Mouse (Mus musculus) midbrain, embryonic 15.5 days (tissue): ENCODE results near the gene Tex261. TPM values are rescaled to one million over a fixed set of nuclear protein-coding genes. Genes with fewer than 3 reads are reported as not detected.
A peak's percentile ranks its signal among the peaks of the same experiment; 100 is the strongest.

Source experiments
- ATAC-seq: fragments of 200-750 bp; cut with Nextera tagmentation; replicated peaks from 2 replicates; pipeline ENCODE4 v1.8.0; 2017; ENCODE audit warnings: moderate TSS enrichment
- H3K27ac ChIP-seq: fragments of 300-500 bp; sonication (generic); 2 replicates; pipeline ENCODE4 v1.5.1; 2015; ENCODE audit warnings: mild to moderate bottlenecking, inconsistent platforms
- H3K27me3 ChIP-seq: fragments of 300-500 bp; sonication (generic); replicated peaks from 2 replicates; pipeline ENCODE4 v1.6.1; 2015; ENCODE audit warnings: inconsistent platforms
- H3K36me3 ChIP-seq: fragments of 300-500 bp; sonication (generic); replicated peaks from 2 replicates; pipeline ENCODE4 v1.6.1; 2015; ENCODE audit warnings: inconsistent platforms
- H3K4me1 ChIP-seq: fragments of 300-500 bp; sonication (generic); 2 replicates; pipeline ENCODE4 v1.6.1; 2015; ENCODE audit warnings: inconsistent platforms
- H3K4me2 ChIP-seq: fragments of 300-500 bp; sonication (generic); 2 replicates; pipeline ENCODE4 v1.6.1; 2015; ENCODE audit warnings: inconsistent platforms, mild to moderate bottlenecking, moderate library complexity
- H3K4me3 ChIP-seq: fragments of 300-500 bp; sonication (generic); 2 replicates; pipeline ENCODE4 v1.5.1; 2015; ENCODE audit warnings: mild to moderate bottlenecking, inconsistent platforms
- H3K9ac ChIP-seq: fragments of 300-500 bp; sonication (generic); 2 replicates; pipeline ENCODE4 v1.6.1; 2015; ENCODE audit warnings: mild to moderate bottlenecking, inconsistent platforms
- H3K9me3 ChIP-seq: fragments of 300-500 bp; sonication (generic); 2 replicates; pipeline ENCODE4 v1.6.1; 2016; ENCODE audit warnings: inconsistent platforms
- WGBS: fragments of 180-500 bp; shearing (Covaris S2); methylation state at CpG from one replicate; pipeline ENCODE4 v1.1.7; 2015; ENCODE audit warnings: mixed read lengths; 5-methylcytosine and 5-hydroxymethylcytosine counted together
- polyA plus RNA-seq: library from polyadenylated mRNA; unstranded; fragments of >200 nt; fragmentation: Nextera tagmentation; extraction: Ambion mirVana; gene quantifications from 2 replicates; pipeline ENCODE4 v1.2.1, GENCODE M21; 2015

Gene Tex261
- polyA plus RNA-seq, 1 experiment from 2014 or later, result 71.0 TPM

DNA sequence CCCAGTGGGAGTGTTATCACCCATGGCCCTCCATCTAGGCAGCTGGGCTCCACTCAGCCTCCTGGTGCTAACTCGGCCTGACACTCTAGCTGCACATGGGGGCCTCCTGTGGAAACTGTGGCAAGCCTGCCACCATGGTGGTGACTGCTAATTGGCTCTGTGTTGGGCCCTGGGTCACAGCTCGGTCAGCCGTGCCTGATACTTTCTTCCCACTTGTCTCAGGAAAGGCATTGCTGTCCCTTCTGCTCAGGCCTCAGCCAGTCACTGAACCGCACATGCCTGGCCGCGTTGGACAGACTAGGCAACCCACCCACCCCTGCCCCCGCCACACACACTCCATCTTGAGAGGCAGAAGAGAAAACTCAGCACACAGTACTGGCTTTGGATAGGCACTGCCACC is 12.9 kb upstream of the Tex261 start:
- Histone ChIP-seq H3K9ac (no peak overlapping the region), H3K4me3 (no peak overlapping the region), H3K4me1 (no peaks in the 10 kb centered on the region), H3K9me3 (no peaks in the 10 kb centered on the region), H3K36me3 (no peaks in the 10 kb centered on the region), H3K27me3 (no peaks in the 10 kb centered on the region), H3K4me2 (no peak overlapping the region), H3K27ac (no peak overlapping the region)
- ATAC-seq, result no peak
- WGBS, result 43% methylated on average over 7 of the region's 7 CpGs

DNA sequence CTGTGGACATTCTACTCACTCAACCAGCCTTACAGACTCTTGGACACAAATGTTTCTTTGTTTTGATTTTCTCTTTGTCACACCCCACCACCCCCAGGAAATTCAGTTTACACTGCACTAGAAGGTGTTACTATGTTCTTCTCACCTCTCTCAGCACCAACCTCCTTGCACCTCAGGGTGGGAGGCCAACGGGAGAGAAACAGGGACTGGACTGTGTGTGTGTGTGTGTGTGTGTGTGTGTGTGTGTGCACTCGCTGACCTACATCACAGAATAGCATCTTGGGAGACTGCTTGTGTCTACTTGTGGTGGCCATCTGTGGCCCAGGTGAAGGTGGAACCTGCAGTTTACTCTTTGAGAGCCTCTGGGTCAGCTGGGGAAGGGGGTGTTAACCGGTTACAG is 10.8 kb upstream of the Tex261 start:
- ATAC-seq, result no peak

DNA sequence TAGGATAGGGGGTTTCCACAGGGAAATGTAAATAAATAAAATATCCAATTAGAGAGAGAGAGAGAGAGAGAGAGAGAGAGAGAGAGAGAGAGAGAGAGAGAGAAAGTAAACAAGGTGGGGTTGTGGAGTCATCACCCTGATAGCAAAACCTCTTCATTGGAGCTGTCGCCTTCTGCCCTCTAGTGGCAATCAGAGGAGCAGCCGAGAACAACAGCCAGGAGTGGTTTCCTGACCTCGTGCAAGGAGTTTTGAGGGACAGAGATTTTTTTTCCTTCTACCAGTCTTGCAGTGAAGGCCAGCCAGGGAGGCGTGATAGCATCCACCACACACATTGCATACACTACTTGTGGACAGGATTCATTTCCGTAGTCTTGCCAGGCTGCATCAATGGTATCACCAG is 3.4 kb upstream of the Tex261 start:
- H3K9ac ChIP-seq, result no peak overlapping the region
- H3K27me3 ChIP-seq, result no peaks in the 10 kb centered on the region
- H3K4me3 ChIP-seq, result no peak overlapping the region
- no peaks in the 10 kb centered on the region for H3K36me3 ChIP-seq
- H3K4me2 ChIP-seq, result no peak overlapping the region
- H3K27ac ChIP-seq, result no peak overlapping the region
- ATAC-seq, result no peak
- peaks cover 15% of the 10 kb centered on the region for H3K4me1 ChIP-seq
- WGBS, result 12% methylated on average over 5 of the region's 5 CpGs
- no peaks in the 10 kb centered on the region for H3K9me3 ChIP-seq

More for the DNA sequence above, 10.8 kb upstream of the Tex261 start:
- no peaks in the 10 kb centered on the region for H3K27me3 ChIP-seq
- no peaks in the 10 kb centered on the region for H3K4me1 ChIP-seq
- no peak overlapping the region for H3K4me3 ChIP-seq
- H3K9ac ChIP-seq, result no peak overlapping the region
- no peaks in the 10 kb centered on the region for H3K36me3 ChIP-seq
- H3K4me2 ChIP-seq, result no peak overlapping the region
- no peaks in the 10 kb centered on the region for H3K9me3 ChIP-seq
- no peak overlapping the region for H3K27ac ChIP-seq
- 72% methylated on average over 3 of the region's 3 CpGs for WGBS

DNA sequence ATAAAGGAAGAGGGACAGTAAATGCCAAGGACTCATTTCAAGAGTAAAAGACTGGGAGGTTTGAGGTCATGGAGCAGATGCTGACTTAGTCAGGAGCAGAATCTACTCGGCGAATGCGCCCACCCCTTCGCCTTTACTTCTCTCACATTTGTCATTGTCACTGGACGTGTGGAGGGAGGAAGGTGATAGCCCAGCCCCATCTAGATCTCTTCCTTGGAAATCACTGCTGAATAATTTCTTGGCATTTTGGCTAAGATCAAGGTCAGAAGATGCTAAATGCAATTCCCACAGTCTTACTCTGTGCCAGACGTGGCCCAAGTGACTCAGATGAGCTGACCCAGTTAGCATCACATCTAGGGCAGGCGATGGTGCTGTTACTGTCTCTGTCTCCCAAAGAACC is 2.7 kb upstream of the Tex261 start:
- WGBS, result 85% methylated on average over 7 of the region's 7 CpGs
- H3K36me3 ChIP-seq, result no peaks in the 10 kb centered on the region
- no peak overlapping the region for H3K4me2 ChIP-seq
- H3K9ac ChIP-seq, result no peak overlapping the region
- H3K4me3 ChIP-seq, result no peak overlapping the region
- H3K9me3 ChIP-seq, result no peaks in the 10 kb centered on the region
- H3K4me1 ChIP-seq, result peaks cover 22% of the 10 kb centered on the region
- no peak overlapping the region for H3K27ac ChIP-seq
- H3K27me3 ChIP-seq, result no peaks in the 10 kb centered on the region
- no peak for ATAC-seq

DNA sequence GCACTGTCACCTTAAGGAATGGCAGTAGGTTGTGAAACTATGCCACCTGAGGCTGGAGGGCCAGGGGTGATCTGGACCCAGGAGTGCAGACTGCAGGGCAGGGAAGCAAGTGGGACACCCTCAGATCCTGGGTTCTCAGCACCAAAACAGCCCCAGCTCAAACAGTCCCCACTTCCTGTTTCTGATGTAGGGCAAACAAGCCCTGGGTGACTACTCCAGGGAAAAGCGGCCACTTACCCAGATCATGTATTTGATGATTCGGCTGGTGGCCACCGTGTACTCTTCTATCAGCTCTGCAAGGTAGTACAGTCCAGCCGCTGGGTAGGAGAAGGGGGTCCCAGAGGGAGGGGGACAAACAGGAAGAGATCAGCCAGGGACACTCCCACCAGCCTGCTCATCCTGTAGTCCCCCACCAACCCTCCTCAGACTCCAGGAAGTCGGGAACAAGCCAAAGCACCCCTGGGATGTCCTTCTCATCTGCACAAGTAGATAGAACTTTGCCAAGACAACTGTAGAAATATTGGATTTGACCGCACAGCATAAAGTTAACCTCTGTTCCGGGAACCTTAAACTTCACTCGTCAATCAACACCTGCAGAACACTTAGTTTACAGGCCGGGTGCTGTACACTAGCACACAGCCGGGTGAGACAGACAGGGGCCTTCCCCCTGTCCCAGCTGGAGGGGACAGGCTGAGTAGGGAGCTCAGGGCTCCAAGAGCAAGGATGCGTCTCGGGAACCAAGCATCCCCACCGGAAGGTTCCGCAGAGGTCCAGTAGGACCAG is 641 bp downstream of the Tex261 start:
- ATAC-seq, result peak; percentile 58
- H3K9ac ChIP-seq, result peak overlapping the region; percentile 96
- peak overlapping the region; percentile 84 for H3K4me2 ChIP-seq

DNA sequence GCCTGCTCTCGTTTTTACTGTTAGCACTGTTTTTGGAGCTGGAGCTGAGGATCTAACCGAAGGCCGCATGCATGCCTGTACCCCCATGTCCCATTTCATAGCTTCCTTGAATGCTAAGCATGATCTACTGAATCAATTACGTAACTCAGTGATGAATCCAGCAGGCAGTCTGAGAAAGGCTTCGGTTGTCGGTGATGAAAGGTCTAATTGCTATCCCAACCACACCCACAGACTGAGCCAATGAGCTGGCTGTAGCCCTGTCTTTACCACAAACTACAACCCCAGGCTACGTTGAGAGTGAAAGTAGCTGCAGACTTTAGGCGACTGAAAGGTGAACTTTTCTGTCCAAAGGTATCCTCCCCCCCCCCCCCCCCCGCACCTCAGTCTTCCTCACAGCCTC is 1.5 kb downstream of the Tex261 start:
- H3K4me1 ChIP-seq, result peaks cover 27% of the 10 kb centered on the region
- no peak overlapping the region for H3K9ac ChIP-seq
- 73% methylated on average over 8 of the region's 9 CpGs for WGBS
- no peak overlapping the region for H3K27ac ChIP-seq
- no peaks in the 10 kb centered on the region for H3K27me3 ChIP-seq
- H3K4me3 ChIP-seq, result peak overlapping the region; percentile 93; the same call in 1 of the 2 replicates
- no peak for ATAC-seq
- no peaks in the 10 kb centered on the region for H3K9me3 ChIP-seq
- peaks cover 8% of the 10 kb centered on the region; the same call in 1 of the 2 replicates for H3K36me3 ChIP-seq
- peak overlapping the region; percentile 84 for H3K4me2 ChIP-seq

More for the DNA sequence above, 641 bp downstream of the Tex261 start:
- H3K27me3 ChIP-seq, result no peaks in the 10 kb centered on the region
- peak overlapping the region; percentile 86 for H3K27ac ChIP-seq
- H3K4me1 ChIP-seq, result peaks cover 27% of the 10 kb centered on the region
- no peaks in the 10 kb centered on the region for H3K9me3 ChIP-seq
- WGBS, result 2% methylated on average over 14 of the region's 14 CpGs
- H3K36me3 ChIP-seq, result peaks cover 5% of the 10 kb centered on the region; the same call in 1 of the 2 replicates
- peak overlapping the region; percentile 93 for H3K4me3 ChIP-seq

DNA sequence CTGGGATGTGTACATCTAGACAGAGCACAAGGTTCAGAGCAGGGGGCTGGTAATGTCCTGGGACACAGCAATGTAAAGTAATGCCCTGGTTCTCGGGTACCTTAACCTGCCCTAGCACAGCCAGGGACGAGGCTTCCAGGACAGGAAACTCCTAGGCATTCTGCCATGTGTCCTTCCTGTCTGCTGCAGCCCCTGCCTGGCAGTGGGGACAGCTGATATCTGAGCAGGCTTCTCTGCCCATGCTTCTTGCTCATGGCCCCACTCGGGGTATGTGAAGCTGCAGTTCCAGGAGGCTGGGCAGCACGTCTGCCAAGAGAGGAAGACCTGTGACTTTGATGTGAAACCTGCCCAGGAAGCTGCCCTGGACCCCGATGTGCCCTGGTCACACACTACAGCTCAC is 7.1 kb downstream of the Tex261 start:
- no peak overlapping the region for H3K4me3 ChIP-seq
- no peak for ATAC-seq
- H3K27me3 ChIP-seq, result peaks cover 9% of the 10 kb centered on the region
- WGBS, result 85% methylated on average over 5 of the region's 5 CpGs
- H3K36me3 ChIP-seq, result peaks cover 8% of the 10 kb centered on the region; the same call in 1 of the 2 replicates
- no peak overlapping the region for H3K9ac ChIP-seq
- H3K4me2 ChIP-seq, result no peak overlapping the region
- H3K9me3 ChIP-seq, result no peaks in the 10 kb centered on the region
- H3K27ac ChIP-seq, result no peak overlapping the region
- peaks cover 6% of the 10 kb centered on the region; the same call in 1 of the 2 replicates for H3K4me1 ChIP-seq

DNA sequence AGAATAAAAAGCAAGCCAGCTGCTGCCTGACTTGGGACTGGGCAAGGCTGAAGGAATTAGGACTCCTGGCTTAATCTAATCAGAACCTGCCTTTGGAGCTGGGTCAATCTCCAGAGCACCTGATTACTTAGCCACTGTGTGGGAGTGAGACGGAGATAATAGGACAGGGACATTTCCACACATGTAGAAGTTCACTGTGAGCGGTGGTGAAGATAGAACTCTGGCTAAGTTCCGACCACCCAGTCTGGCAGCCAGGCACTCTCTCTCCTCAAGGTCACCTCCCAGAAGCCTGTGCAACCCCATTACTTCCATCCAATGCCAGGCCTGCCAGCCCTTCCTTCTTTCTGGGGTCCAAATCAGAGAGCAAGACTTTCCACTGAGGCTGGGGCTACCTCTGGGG is 8.6 kb downstream of the Tex261 start:
- no peak overlapping the region for H3K4me2 ChIP-seq
- peaks cover 24% of the 10 kb centered on the region for H3K27me3 ChIP-seq
- 88% methylated on average over 3 of the region's 3 CpGs for WGBS
- H3K4me1 ChIP-seq, result peaks cover 5% of the 10 kb centered on the region
- H3K9me3 ChIP-seq, result no peaks in the 10 kb centered on the region
- no peak overlapping the region for H3K27ac ChIP-seq
- no peak overlapping the region for H3K4me3 ChIP-seq
- 0 out of 2 replicates have a peak, but pooled peaks cover 8% of the 10 kb centered on the region for H3K36me3 ChIP-seq
- ATAC-seq, result no peak
- H3K9ac ChIP-seq, result no peak overlapping the region

DNA sequence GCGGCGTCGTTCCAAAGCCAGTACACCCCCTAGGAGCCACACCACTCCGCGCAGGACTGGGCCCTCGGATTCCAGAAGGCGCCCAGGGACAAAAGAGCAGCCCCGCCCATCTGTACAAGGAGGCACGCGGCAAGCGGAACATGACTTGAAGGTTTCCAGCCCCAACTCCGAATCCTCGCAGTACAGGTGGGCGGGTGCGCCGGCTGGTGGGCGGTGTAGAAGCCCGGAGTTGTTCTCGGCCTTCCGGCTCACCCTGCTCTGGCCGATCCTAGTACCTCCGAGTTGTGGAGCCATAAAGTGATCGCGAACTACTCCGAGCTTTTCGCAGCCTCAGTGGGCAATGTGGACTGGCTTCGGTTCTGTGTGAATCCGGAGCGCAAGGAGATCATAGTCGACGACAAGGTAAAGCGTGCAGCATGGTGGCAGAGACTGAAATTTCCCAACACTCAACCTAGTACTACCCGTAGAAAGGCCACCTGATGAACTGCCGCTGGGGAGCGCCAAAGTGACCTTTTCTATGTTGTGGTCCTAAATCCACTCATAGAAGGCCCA is 12.7 kb downstream of the Tex261 start:
- ATAC-seq, result no peak
- Histone ChIP-seq H3K4me1 (peaks cover 9% of the 10 kb centered on the region), H3K4me2 (peak overlapping the region; percentile 38), H3K9me3 (no peaks in the 10 kb centered on the region), H3K4me3 (peak overlapping the region; percentile 9; the same call in 1 of the 2 replicates), H3K27me3 (peaks cover 54% of the 10 kb centered on the region), H3K27ac (no peak overlapping the region), H3K9ac (no peak overlapping the region), H3K36me3 (no peaks in the 10 kb centered on the region)
- WGBS, result 2% methylated on average over 35 of the region's 35 CpGs

DNA sequence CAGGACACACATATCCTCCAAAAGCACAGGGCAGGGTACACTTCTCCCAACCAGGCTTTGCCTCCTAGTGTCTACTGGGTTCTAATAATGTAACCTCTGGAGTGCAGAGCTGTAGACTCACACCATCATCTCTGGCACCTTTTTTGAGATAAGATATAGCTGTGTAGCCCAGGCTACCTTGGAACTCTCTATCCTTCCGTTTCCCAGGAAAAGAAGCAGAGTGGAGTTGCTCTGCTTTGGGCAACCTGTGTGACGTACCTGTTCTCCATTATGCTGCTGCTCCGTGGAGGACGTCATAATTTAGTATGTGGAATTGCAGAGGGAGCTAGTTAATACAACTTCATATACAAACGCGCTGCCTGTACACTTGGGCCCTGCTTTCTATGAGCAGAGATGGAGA is 13.3 kb downstream of the Tex261 start, which contains the start of gene Ankrd53:
Gene Ankrd53, plus strand, starts transcription at position 301 of the 400 bp plus-strand sequence.
- Histone ChIP-seq H3K4me3 (peak within 1 kb of the TSS; percentile 9; the same call in 1 of the 2 replicates), H3K4me1 (peaks cover 10% of the 10 kb centered on the region), H3K27ac (no peak within 1 kb of the TSS), H3K9ac (no peak within 1 kb of the TSS), H3K9me3 (no peaks in the 10 kb centered on the region), H3K4me2 (peak within 1 kb of the TSS; percentile 38), H3K36me3 (no peaks in the 10 kb centered on the region), H3K27me3 (peaks cover 60% of the 10 kb centered on the region)
- WGBS, result 24% methylated on average over 6 of the region's 6 CpGs
- no peak for ATAC-seq

DNA sequence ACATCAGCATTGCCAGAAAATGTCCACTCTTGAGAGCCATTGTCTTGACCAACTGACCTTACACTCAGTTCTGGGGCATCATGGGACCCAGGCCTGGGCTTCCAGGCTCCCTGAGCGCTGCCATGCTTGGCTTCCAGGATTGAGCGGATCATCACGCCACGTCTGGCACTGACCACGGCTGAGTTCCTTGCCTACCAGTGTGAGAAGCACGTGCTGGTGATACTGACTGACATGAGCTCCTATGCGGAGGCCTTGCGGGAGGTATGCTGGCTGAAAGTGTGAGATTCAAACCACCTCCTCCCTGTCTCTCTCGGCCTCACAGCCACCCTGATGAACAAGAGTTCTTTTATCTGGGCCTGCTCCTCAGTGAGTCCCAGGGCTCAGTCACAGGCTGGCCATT is 19.6 kb downstream of the Tex261 start:
- 72% methylated on average over 9 of the region's 9 CpGs for WGBS
- H3K27me3 ChIP-seq, result peaks cover 39% of the 10 kb centered on the region

DNA sequence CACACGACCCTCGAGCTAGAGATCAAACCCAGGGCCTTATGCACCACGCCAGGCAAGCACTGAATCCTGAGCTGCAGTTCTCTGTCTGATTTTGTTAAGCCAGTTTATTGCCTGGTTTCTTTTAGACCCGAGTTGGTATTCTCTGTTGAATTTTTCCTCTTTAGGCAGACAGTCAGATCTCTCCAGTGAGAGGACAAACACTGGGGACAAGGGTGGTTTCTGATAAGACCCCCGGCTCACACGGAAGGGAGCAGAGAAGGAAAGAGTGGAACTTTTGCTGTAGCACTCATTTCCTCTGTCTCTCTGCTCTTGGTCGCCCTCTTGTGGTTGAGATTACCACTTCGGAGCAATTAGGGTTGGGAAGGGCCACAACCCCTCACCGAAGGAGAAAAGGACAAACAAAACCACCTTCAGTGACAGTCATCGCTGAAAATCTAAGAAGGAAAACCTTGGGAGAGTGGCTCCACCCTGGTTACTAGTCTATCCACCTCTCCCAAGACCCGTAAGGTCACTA is 25.4 kb downstream of the Tex261 start:
- H3K9ac ChIP-seq, result no peak overlapping the region
- no peak for ATAC-seq
- H3K4me2 ChIP-seq, result no peak overlapping the region
- no peaks in the 10 kb centered on the region for H3K4me1 ChIP-seq
- WGBS, result 6% methylated on average over 11 of the region's 11 CpGs
- H3K27me3 ChIP-seq, result peaks cover 1% of the 10 kb centered on the region; the same call in 1 of the 2 replicates
- no peak overlapping the region for H3K27ac ChIP-seq
- H3K9me3 ChIP-seq, result no peaks in the 10 kb centered on the region
- H3K4me3 ChIP-seq, result no peak overlapping the region
- H3K36me3 ChIP-seq, result no peaks in the 10 kb centered on the region

More for the DNA sequence above, 19.6 kb downstream of the Tex261 start:
- Histone ChIP-seq H3K4me2 (no peak overlapping the region), H3K4me1 (peaks cover 5% of the 10 kb centered on the region), H3K4me3 (no peak overlapping the region), H3K9ac (no peak overlapping the region), H3K27ac (no peak overlapping the region), H3K36me3 (no peaks in the 10 kb centered on the region), H3K9me3 (no peaks in the 10 kb centered on the region)
- ATAC-seq, result no peak
